8 mouse cellular contexts compared by ENCODE assay signal in genomic region chr14:29796396-29796795, GRCm38 (mm10).
"Had no signal": no experiment of that assay in that cellular context is flagged by ENCODE, and none has a peak within 500 bp of the region (broad histone marks: within the 10 kb centered on the region; RNA-seq: fewer than 3 reads in every experiment).

No protein-coding gene starts in this region.

- DNase-seq: liver, postnatal 0 days; lung, adult 2 months; lung, postnatal 14 days; lung, postnatal 36 days; right cerebral cortex, postnatal 14 days; thymus, adult 2 months; thymus, postnatal 25 days; thymus, postnatal 4 days had no signal
